Mouse (Mus musculus) stomach, postnatal 0 days (tissue): Measurements from ENCODE around the gene Tpr. TPM values are rescaled to one million over a fixed set of nuclear protein-coding genes. Genes with fewer than 3 reads are reported as not detected.

ENCODE experiments used
- ATAC-seq: fragments of 200-750 bp; cut with Nextera tagmentation; 2 replicates; pipeline ENCODE4 v1.8.0; 2017; ENCODE audit not compliant: low FRiP score, low TSS enrichment
- DNase-seq: peaks from one replicate; pipeline ENCODE4 v3.0.0-alpha.2; 2016; ENCODE audit warnings: low spot score
- H3K27ac ChIP-seq: fragments of 300-500 bp; sonication (generic); replicated peaks from 2 replicates; pipeline ENCODE4 v1.5.1; 2014; ENCODE audit warnings: mild to moderate bottlenecking, control low read depth
- H3K27me3 ChIP-seq: fragments of 300-500 bp; sonication (generic); 2 replicates; pipeline ENCODE4 v1.6.1; 2014; ENCODE audit warnings: low read length; ENCODE audit not compliant: control insufficient read depth, insufficient read depth
- H3K36me3 ChIP-seq: fragments of 300-500 bp; sonication (generic); 2 replicates; pipeline ENCODE4 v1.6.1; 2014; ENCODE audit warnings: low read length, mixed read lengths; ENCODE audit not compliant: control insufficient read depth, insufficient read depth
- H3K4me1 ChIP-seq: fragments of 300-500 bp; sonication (generic); replicated peaks from 2 replicates; pipeline ENCODE4 v1.6.1; 2014; ENCODE audit warnings: antibody characterized with exemption; ENCODE audit not compliant: control insufficient read depth, insufficient read depth
- H3K4me2 ChIP-seq: fragments of 300-500 bp; sonication (generic); replicated peaks from 2 replicates; pipeline ENCODE4 v1.6.1; 2014; ENCODE audit warnings: low read depth, mild to moderate bottlenecking, control low read depth, moderate library complexity
- H3K4me3 ChIP-seq: fragments of 300-500 bp; sonication (generic); 2 replicates; pipeline ENCODE4 v1.5.1; 2014; ENCODE audit warnings: low read depth, low read length, control low read depth
- H3K9ac ChIP-seq: fragments of 300-500 bp; sonication (generic); 2 replicates; pipeline ENCODE4 v1.6.1; 2014; ENCODE audit warnings: mild to moderate bottlenecking, low read length, control low read depth, mixed read lengths
- H3K9me3 ChIP-seq: fragments of 300-500 bp; sonication (generic); 2 replicates; pipeline ENCODE4 v1.6.1; 2016; ENCODE audit warnings: low read length; ENCODE audit not compliant: control insufficient read depth
- CTCF ChIP-seq: IDR thresholded peaks from 2 replicates; pipeline ENCODE4 v1.5.1; 2016; ENCODE audit warnings: antibody characterized with exemption, low read depth, mild to moderate bottlenecking, moderate library complexity
- EP300 ChIP-seq: optimal IDR thresholded peaks from 2 replicates; pipeline ENCODE3; 2016; ENCODE audit warnings: antibody characterized with exemption
- WGBS: fragments of 180-500 bp; shearing (Covaris S2); extraction: QIAGEN DNeasy Blood & Tissue Kit; methylation state at CpG from one replicate; pipeline ENCODE4 v1.1.7; 2014; 5-methylcytosine and 5-hydroxymethylcytosine counted together
- polyA plus RNA-seq: library from polyadenylated mRNA; unstranded; fragments of >200 nt; fragmentation: Nextera tagmentation; extraction: Ambion mirVana; gene quantifications from 2 replicates; pipeline ENCODE4 v1.2.1, GENCODE M21; 2015

Tpr gene
- polyA plus RNA-seq, 1 experiment from 2014 or later, result 93.7 TPM

DNA sequence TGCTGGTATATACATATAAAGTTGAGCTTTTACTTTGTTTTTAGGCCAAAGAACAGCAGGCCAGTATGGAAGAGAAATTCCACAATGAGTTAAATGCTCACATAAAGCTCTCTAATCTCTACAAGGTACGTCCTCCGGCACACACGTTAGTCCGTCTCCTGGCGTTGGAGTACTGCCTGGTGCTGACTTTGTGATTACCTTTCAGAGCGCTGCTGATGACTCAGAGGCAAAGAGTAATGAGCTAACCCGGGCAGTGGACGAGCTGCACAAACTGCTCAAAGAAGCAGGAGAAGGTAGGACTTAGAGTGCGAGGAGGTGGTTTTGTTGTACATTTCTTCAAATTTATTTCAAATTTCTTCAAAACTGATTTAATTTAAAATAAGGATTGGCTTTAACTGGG lies 14.6 kb downstream of the Tpr start:
- WGBS, result 55% methylated on average over 9 of the region's 9 CpGs
- Histone ChIP-seq H3K27ac (no peak overlapping the region), H3K36me3 (peaks cover 16% of the 10 kb centered on the region), H3K9me3 (no peaks in the 10 kb centered on the region), H3K4me1 (no peaks in the 10 kb centered on the region), H3K4me3 (no peak overlapping the region), H3K9ac (no peak overlapping the region), H3K27me3 (no peaks in the 10 kb centered on the region), H3K4me2 (no peak overlapping the region)
- peak; percentile 95 for ATAC-seq
- no peak for TF ChIP-seq EP300
- TF ChIP-seq CTCF, result no peak
- peak; percentile 63 for DNase-seq

DNA sequence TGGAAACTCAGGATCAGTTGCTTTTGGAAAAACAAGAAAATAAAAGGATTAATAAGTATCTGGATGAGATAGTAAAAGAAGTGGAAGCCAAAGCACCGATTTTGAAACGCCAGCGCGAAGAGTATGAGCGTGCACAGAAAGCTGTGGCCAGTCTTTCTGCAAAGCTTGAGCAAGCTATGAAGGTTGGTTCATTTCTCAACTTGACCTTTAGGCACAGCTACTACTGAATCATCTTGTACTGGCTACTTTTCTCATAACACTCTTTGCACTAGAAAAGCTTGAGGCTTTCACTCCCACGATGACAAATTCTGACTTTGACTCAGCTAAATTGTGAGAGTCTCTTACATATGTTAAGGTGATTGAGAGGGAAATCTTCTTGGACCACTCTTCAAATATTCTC lies 17.4 kb downstream of the Tpr start:
- 95% methylated on average over 6 of the region's 6 CpGs for WGBS
- TF ChIP-seq EP300 (no peak), CTCF (no peak)
- Histone ChIP-seq H3K27me3 (no peaks in the 10 kb centered on the region), H3K27ac (no peak overlapping the region), H3K9me3 (no peaks in the 10 kb centered on the region), H3K36me3 (peaks cover 15% of the 10 kb centered on the region), H3K9ac (no peak overlapping the region), H3K4me2 (no peak overlapping the region), H3K4me3 (no peak overlapping the region), H3K4me1 (no peaks in the 10 kb centered on the region)
- ATAC-seq (no peak), DNase-seq (no peak)

DNA sequence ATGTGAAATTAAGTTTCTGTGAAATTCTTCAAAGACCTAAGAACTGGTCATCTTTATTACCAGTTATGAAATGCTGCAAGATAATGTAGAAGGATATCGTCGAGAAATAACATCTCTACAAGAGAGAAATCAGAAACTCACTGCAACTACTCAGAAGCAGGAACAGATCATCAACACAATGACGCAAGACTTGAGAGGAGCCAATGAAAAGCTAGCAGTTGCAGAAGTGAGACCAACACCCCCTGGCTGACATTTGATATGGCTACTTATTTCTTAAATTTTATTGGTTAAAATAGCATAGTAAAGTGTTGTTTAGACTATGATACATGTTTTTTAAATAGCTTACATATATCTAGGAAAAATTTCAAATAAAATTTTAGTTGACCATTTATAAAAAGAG lies 23.4 kb downstream of the Tpr start:
- TF ChIP-seq EP300 (no peak), CTCF (no peak)
- Histone ChIP-seq H3K4me1 (no peaks in the 10 kb centered on the region), H3K9me3 (no peaks in the 10 kb centered on the region), H3K4me3 (no peak overlapping the region), H3K36me3 (peaks cover 35% of the 10 kb centered on the region), H3K9ac (no peak overlapping the region), H3K27me3 (no peaks in the 10 kb centered on the region), H3K27ac (no peak overlapping the region), H3K4me2 (no peak overlapping the region)
- WGBS, result 96% methylated on average over 3 of the region's 3 CpGs
- DNase-seq (no peak), ATAC-seq (no peak)

DNA sequence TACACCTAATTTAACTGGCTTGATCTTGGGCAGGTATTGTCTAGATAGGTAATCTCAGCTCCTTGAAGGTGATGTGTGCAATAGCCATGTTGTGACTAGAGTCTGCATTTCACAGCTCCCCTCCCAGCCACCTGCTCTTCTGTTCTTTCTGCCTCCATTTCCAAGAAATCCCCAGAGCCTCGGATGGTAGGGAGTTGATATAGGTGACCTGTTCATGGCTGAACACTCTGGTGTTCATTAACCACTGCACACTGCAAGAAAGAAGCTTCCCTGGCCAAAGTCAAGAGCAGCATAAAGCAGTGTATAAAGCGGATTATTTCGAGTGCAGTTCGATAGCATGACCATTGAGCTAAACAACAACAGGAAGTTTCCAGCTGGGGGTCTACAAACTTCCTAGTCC lies 25.8 kb downstream of the Tpr start:
- Histone ChIP-seq H3K4me2 (no peak overlapping the region), H3K4me1 (no peaks in the 10 kb centered on the region), H3K27ac (no peak overlapping the region), H3K36me3 (peaks cover 37% of the 10 kb centered on the region), H3K4me3 (no peak overlapping the region), H3K9me3 (no peaks in the 10 kb centered on the region), H3K9ac (no peak overlapping the region), H3K27me3 (no peaks in the 10 kb centered on the region)
- TF ChIP-seq CTCF, result no peak
- no peak for TF ChIP-seq EP300
- DNase-seq, result no peak
- WGBS, result 90% methylated on average over 4 of the region's 4 CpGs
- ATAC-seq, result no peak

DNA sequence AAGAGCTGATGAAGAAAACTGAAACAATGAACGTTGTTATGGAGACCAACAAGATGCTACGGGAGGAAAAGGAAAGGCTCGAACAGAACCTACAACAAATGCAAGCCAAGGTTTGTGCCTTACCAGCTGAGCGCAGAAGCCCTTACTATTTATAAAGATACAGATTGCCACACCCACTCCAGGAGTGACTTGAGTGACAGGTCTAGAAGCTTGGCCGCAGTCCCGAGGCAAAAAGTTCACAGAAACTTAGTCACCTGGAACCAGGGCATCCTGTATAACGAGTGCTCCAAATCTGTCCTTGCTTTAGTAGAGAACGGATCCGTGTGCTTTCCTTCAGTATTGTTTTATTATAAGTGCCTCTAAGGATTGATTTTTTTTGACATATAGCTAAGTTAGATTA lies 33.0 kb downstream of the Tpr start:
- ATAC-seq (peak; percentile 65; the same call in 1 of the 2 replicates), DNase-seq (peak; percentile 34)
- no peak for TF ChIP-seq CTCF
- TF ChIP-seq EP300, result no peak
- no peaks in the 10 kb centered on the region for H3K4me1 ChIP-seq
- H3K9ac ChIP-seq, result no peak overlapping the region
- WGBS, result 68% methylated on average over 9 of the region's 9 CpGs
- peaks cover 43% of the 10 kb centered on the region for H3K36me3 ChIP-seq
- no peak overlapping the region for H3K4me3 ChIP-seq
- no peak overlapping the region for H3K4me2 ChIP-seq
- H3K9me3 ChIP-seq, result no peaks in the 10 kb centered on the region
- no peak overlapping the region for H3K27ac ChIP-seq
- no peaks in the 10 kb centered on the region for H3K27me3 ChIP-seq

DNA sequence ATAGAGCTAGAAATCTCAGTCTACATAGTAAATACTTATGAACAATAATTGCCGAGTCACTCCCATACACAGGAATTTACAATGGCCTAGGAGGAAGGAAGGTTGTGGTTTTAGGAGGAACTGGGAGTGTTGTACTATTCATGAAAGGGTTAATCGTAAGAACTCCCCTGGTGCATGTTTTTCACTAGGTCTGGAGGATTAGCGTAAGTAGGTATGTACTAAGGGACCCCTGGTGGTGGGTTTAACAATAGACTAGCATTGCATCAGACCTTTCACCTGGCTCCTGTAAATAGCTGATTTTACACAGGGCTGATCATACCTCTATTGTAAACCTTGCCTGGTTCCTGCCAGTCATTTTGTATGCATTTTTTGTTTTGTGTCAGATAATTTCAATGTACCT lies 33.6 kb downstream of the Tpr start:
- H3K4me2 ChIP-seq, result no peak overlapping the region
- WGBS, result 68% methylated on average over 3 of the region's 3 CpGs
- TF ChIP-seq CTCF, result no peak
- TF ChIP-seq EP300, result no peak
- H3K27me3 ChIP-seq, result no peaks in the 10 kb centered on the region
- no peak overlapping the region for H3K27ac ChIP-seq
- DNase-seq, result no peak
- no peaks in the 10 kb centered on the region for H3K4me1 ChIP-seq
- no peak for ATAC-seq
- no peaks in the 10 kb centered on the region for H3K9me3 ChIP-seq
- H3K36me3 ChIP-seq, result peaks cover 46% of the 10 kb centered on the region
- H3K9ac ChIP-seq, result no peak overlapping the region
- H3K4me3 ChIP-seq, result no peak overlapping the region
